Mouse (Mus musculus): ENCODE data around the gene Zfp618.

- TF ChIP-seq CTCF (IDR thresholded peaks at IDR 0.05; ENCODE audit: control insufficient read depth, insufficient read depth, insufficient replicate concordance, low read depth, low read length): no peak
- TF ChIP-seq POLR2A (IDR thresholded peaks at IDR 0.05; ENCODE audit: control insufficient read depth, low read depth, low read length): no peak
These were observed 39.1 kb downstream of the Zfp618 start for GRCm38 (mm10) chr4:63004519-63004918.

Measured in testis, adult 2 months (tissue).